Mouse (Mus musculus) MEL (cell line): ENCODE data around the gene Gnpnat1.

ENCODE experiments used
- CTCF ChIP-seq, 3 experiments: IDR thresholded peaks in 2 of 3; conservative IDR thresholded peaks in 1 of 3; 2 replicates each; pipeline ENCODE4 v1.5.1; 2011 to 2012; ENCODE audit warnings: low read length in 3 of 3, low read depth in 2 of 3, mild to moderate bottlenecking in 2 of 3, improper control_type of control experiment in 1 of 3, inconsistent platforms in 1 of 3, mixed read lengths in 1 of 3, moderate library complexity in 1 of 3; ENCODE audit not compliant: control insufficient read depth in 1 of 3, insufficient read depth in 1 of 3, poor library complexity in 1 of 3, severe bottlenecking in 1 of 3
- ELF1 ChIP-seq: IDR thresholded peaks from 2 replicates; pipeline ENCODE4 v1.6.1; 2014; ENCODE audit warnings: low read depth, mild to moderate bottlenecking, inconsistent platforms, low read length, improper control_type of control experiment, moderate library complexity
- NELFE ChIP-seq: IDR thresholded peaks from 2 replicates; pipeline ENCODE4 v1.6.1; 2011; ENCODE audit warnings: low read depth, low read length, improper control_type of control experiment
- NRF1 ChIP-seq: IDR thresholded peaks from 2 replicates; pipeline ENCODE4 v1.6.1; 2014; ENCODE audit warnings: low read depth, mild to moderate bottlenecking, inconsistent platforms, low read length, improper control_type of control experiment, moderate library complexity; ENCODE audit not compliant: poor library complexity, insufficient read depth, severe bottlenecking
- POLR2A ChIP-seq, 2 experiments: IDR thresholded peaks; 2 replicates each; pipeline ENCODE4 v1.6.1; 2011 to 2012; ENCODE audit warnings: low read length in 2 of 2, mild to moderate bottlenecking in 2 of 2, control low read depth in 1 of 2, improper control_type of control experiment in 1 of 2, low read depth in 1 of 2, moderate library complexity in 1 of 2; ENCODE audit not compliant: control insufficient read depth in 1 of 2, insufficient read depth in 1 of 2, poor library complexity in 1 of 2
- SMC3 ChIP-seq: IDR thresholded peaks from 2 replicates; pipeline ENCODE4 v1.6.1; 2011; ENCODE audit warnings: low read depth, low read length, improper control_type of control experiment
- UBTF ChIP-seq: IDR thresholded peaks from 2 replicates; pipeline ENCODE4 v1.6.1; 2012; ENCODE audit warnings: low read depth, mild to moderate bottlenecking, inconsistent platforms, low read length, improper control_type of control experiment, moderate library complexity, borderline replicate concordance; ENCODE audit not compliant: insufficient read depth
- ZC3H11A ChIP-seq: IDR thresholded peaks from 2 replicates; pipeline ENCODE4 v1.6.1; 2012; ENCODE audit warnings: low read depth, mild to moderate bottlenecking, inconsistent platforms, low read length, improper control_type of control experiment
- ZMIZ1 ChIP-seq: IDR thresholded peaks from 2 replicates; pipeline ENCODE4 v1.6.1; 2012; ENCODE audit warnings: low read depth, mild to moderate bottlenecking, inconsistent platforms, low read length, improper control_type of control experiment, moderate library complexity

- TF ChIP-seq CTCF (IDR thresholded peaks at IDR 0.05 in 2 of 3, conservative IDR thresholded peaks at IDR 0.05 in 1 of 3; ENCODE audit: control insufficient read depth in 1 of 3, insufficient read depth in 1 of 3, low read depth in 2 of 3, low read length in 3 of 3, poor library complexity in 1 of 3, severe bottlenecking in 1 of 3): no peak
- no peak for TF ChIP-seq UBTF
- TF ChIP-seq ZMIZ1: no peak
- no peak for TF ChIP-seq ZC3H11A
- TF ChIP-seq ELF1: no peak
- no peak for TF ChIP-seq NRF1
- no peak for TF ChIP-seq POLR2A (IDR thresholded peaks at IDR 0.05; ENCODE audit: control insufficient read depth in 1 of 2, insufficient read depth in 1 of 2, low read depth in 1 of 2, low read length in 2 of 2, poor library complexity in 1 of 2)
- TF ChIP-seq NELFE: no peak
- TF ChIP-seq SMC3: no peak
These were observed 24.0 kb downstream of the Gnpnat1 start for GRCm38 (mm10) chr14:45380756-45381155.
